Mouse (Mus musculus): ENCODE data around the gene Tcap. TPM values are rescaled to one million over a fixed set of nuclear protein-coding genes. Genes with fewer than 3 reads are reported as not detected.

The Tcap gene
- polyA plus RNA-seq, 1 experiment from 2014 or later, result 86.0 TPM

- H3K27me3 ChIP-seq (ENCODE audit: insufficient read depth, poor library complexity, severe bottlenecking), result peaks cover 22% of the 10 kb centered on the region
- H3K4me1 ChIP-seq, result peaks cover 61% of the 10 kb centered on the region
- peak within 1 kb of the TSS; percentile 95 for H3K27ac ChIP-seq
- H3K9me3 ChIP-seq, result no peaks in the 10 kb centered on the region
- peaks cover 4% of the 10 kb centered on the region; the same call in 1 of the 2 replicates for H3K36me3 ChIP-seq
- under 1% methylated on average over 60 of the region's 60 CpGs for WGBS
- peak; percentile 95 for DNase-seq (ENCODE audit: low spot score)
- H3K4me3 ChIP-seq, result peak within 1 kb of the TSS; percentile 84
Measured at GRCm38 (mm10) chr11:98358161-98359083, 25.2 kb upstream of the Tcap start, which contains the start of gene Stard3. TSS of gene Stard3 (plus strand) at chr11:98358368.

- no peak overlapping the region; the same call in 1 of the 2 replicates for H3K4me3 ChIP-seq
- H3K36me3 ChIP-seq, result peaks cover 4% of the 10 kb centered on the region; the same call in 1 of the 2 replicates
- H3K9me3 ChIP-seq, result no peaks in the 10 kb centered on the region
Measured at GRCm38 (mm10) chr11:98360866-98361521, 22.6 kb upstream of the Tcap start.

GRCm38 (mm10) chr11:98363817-98364216 is 19.8 kb upstream of the Tcap start:
- no peak for DNase-seq (ENCODE audit: low spot score)
- peaks cover 68% of the 10 kb centered on the region for H3K4me1 ChIP-seq

More at GRCm38 (mm10) chr11:98360866-98361521, 22.6 kb upstream of the Tcap start:
- Histone ChIP-seq H3K27me3 (ENCODE audit: insufficient read depth, poor library complexity, severe bottlenecking) (no peaks in the 10 kb centered on the region), H3K4me1 (peaks cover 63% of the 10 kb centered on the region), H3K27ac (0 out of 2 replicates have a peak overlapping the region, but pooled peaks have one; percentile 4)
- no peak for DNase-seq (ENCODE audit: low spot score)
- WGBS, result 70% methylated on average over 9 of the region's 9 CpGs

GRCm38 (mm10) chr11:98364410-98364809 is 19.2 kb upstream of the Tcap start:
- H3K9me3 ChIP-seq, result no peaks in the 10 kb centered on the region
- peaks cover 11% of the 10 kb centered on the region; the same call in 1 of the 2 replicates for H3K36me3 ChIP-seq
- DNase-seq (ENCODE audit: low spot score), result no peak
- no peak overlapping the region for H3K4me3 ChIP-seq
- H3K4me1 ChIP-seq, result peaks cover 68% of the 10 kb centered on the region
- 89% methylated on average over 5 of the region's 5 CpGs for WGBS
- H3K27ac ChIP-seq, result no peak overlapping the region
- H3K27me3 ChIP-seq (ENCODE audit: insufficient read depth, poor library complexity, severe bottlenecking), result no peaks in the 10 kb centered on the region

More at GRCm38 (mm10) chr11:98363817-98364216, 19.8 kb upstream of the Tcap start:
- H3K4me3 ChIP-seq, result no peak overlapping the region
- no peak overlapping the region for H3K27ac ChIP-seq
- no peaks in the 10 kb centered on the region for H3K27me3 ChIP-seq (ENCODE audit: insufficient read depth, poor library complexity, severe bottlenecking)
- 77% methylated on average over 5 of the region's 5 CpGs for WGBS
- H3K36me3 ChIP-seq, result peaks cover 11% of the 10 kb centered on the region; the same call in 1 of the 2 replicates
- no peaks in the 10 kb centered on the region for H3K9me3 ChIP-seq

GRCm38 (mm10) chr11:98366290-98366689 is 17.3 kb upstream of the Tcap start:
- Histone ChIP-seq H3K4me3 (0 out of 2 replicates have a peak overlapping the region, but pooled peaks have one; percentile 12), H3K36me3 (peaks cover 11% of the 10 kb centered on the region; the same call in 1 of the 2 replicates), H3K27me3 (ENCODE audit: insufficient read depth, poor library complexity, severe bottlenecking) (no peaks in the 10 kb centered on the region), H3K4me1 (peaks cover 69% of the 10 kb centered on the region), H3K9me3 (no peaks in the 10 kb centered on the region), H3K27ac (peak overlapping the region; percentile 44; the same call in 1 of the 2 replicates)
- DNase-seq (ENCODE audit: low spot score), result no peak
- 68% methylated on average over 10 of the region's 10 CpGs for WGBS

GRCm38 (mm10) chr11:98367171-98367862 is 16.3 kb upstream of the Tcap start:
- no peak for DNase-seq (ENCODE audit: low spot score)
- Histone ChIP-seq H3K4me1 (peaks cover 69% of the 10 kb centered on the region), H3K9me3 (no peaks in the 10 kb centered on the region), H3K4me3 (peak overlapping the region; percentile 12; the same call in 1 of the 2 replicates), H3K36me3 (0 out of 2 replicates have a peak, but pooled peaks cover 7% of the 10 kb centered on the region), H3K27ac (peak overlapping the region; percentile 77), H3K27me3 (ENCODE audit: insufficient read depth, poor library complexity, severe bottlenecking) (no peaks in the 10 kb centered on the region)
- 65% methylated on average over 10 of the region's 10 CpGs for WGBS

- H3K27ac ChIP-seq, result peak overlapping the region; percentile 77
- no peaks in the 10 kb centered on the region for H3K9me3 ChIP-seq
- DNase-seq (ENCODE audit: low spot score), result no peak
- 60% methylated on average over 7 of the region's 7 CpGs for WGBS
- H3K27me3 ChIP-seq (ENCODE audit: insufficient read depth, poor library complexity, severe bottlenecking), result no peaks in the 10 kb centered on the region
- H3K4me1 ChIP-seq, result peaks cover 71% of the 10 kb centered on the region
- 0 out of 2 replicates have a peak overlapping the region, but pooled peaks have one; percentile 12 for H3K4me3 ChIP-seq
- 0 out of 2 replicates have a peak, but pooled peaks cover 7% of the 10 kb centered on the region for H3K36me3 ChIP-seq
Measured at GRCm38 (mm10) chr11:98367863-98368186, 15.8 kb upstream of the Tcap start.

- Histone ChIP-seq H3K27ac (peak overlapping the region; percentile 47; the same call in 1 of the 2 replicates), H3K9me3 (no peaks in the 10 kb centered on the region), H3K36me3 (0 out of 2 replicates have a peak, but pooled peaks cover 7% of the 10 kb centered on the region), H3K4me3 (no peak overlapping the region), H3K27me3 (ENCODE audit: insufficient read depth, poor library complexity, severe bottlenecking) (no peaks in the 10 kb centered on the region), H3K4me1 (peaks cover 78% of the 10 kb centered on the region)
- DNase-seq (ENCODE audit: low spot score), result no peak
- 68% methylated on average over 6 of the region's 6 CpGs for WGBS
Measured at GRCm38 (mm10) chr11:98369337-98369736, 14.3 kb upstream of the Tcap start.

- Histone ChIP-seq H3K4me1 (peaks cover 90% of the 10 kb centered on the region), H3K4me3 (no peak overlapping the region), H3K9me3 (no peaks in the 10 kb centered on the region), H3K36me3 (peaks cover 18% of the 10 kb centered on the region), H3K27ac (peak overlapping the region; percentile 81; the same call in 1 of the 2 replicates), H3K27me3 (ENCODE audit: insufficient read depth, poor library complexity, severe bottlenecking) (no peaks in the 10 kb centered on the region)
- no peak for DNase-seq (ENCODE audit: low spot score)
- 85% methylated on average over 2 of the region's 2 CpGs for WGBS
Measured at GRCm38 (mm10) chr11:98370588-98370987, 13.0 kb upstream of the Tcap start.

GRCm38 (mm10) chr11:98371556-98372240 is 11.9 kb upstream of the Tcap start:
- WGBS, result 30% methylated on average over 10 of the region's 10 CpGs
- Histone ChIP-seq H3K27me3 (ENCODE audit: insufficient read depth, poor library complexity, severe bottlenecking) (no peaks in the 10 kb centered on the region), H3K4me1 (peaks cover 89% of the 10 kb centered on the region), H3K9me3 (no peaks in the 10 kb centered on the region), H3K27ac (peak overlapping the region; percentile 81), H3K4me3 (peak overlapping the region; percentile 39), H3K36me3 (peaks cover 23% of the 10 kb centered on the region)
- no peak for DNase-seq (ENCODE audit: low spot score)

- Histone ChIP-seq H3K27me3 (ENCODE audit: insufficient read depth, poor library complexity, severe bottlenecking) (no peaks in the 10 kb centered on the region), H3K9me3 (no peaks in the 10 kb centered on the region), H3K4me3 (peak overlapping the region; percentile 39), H3K27ac (peak overlapping the region; percentile 81), H3K36me3 (peaks cover 29% of the 10 kb centered on the region), H3K4me1 (peaks cover 90% of the 10 kb centered on the region)
- no peak for DNase-seq (ENCODE audit: low spot score)
- WGBS, result 5% methylated on average over 2 of the region's 2 CpGs
Measured at GRCm38 (mm10) chr11:98372406-98372805, 11.2 kb upstream of the Tcap start.

- Histone ChIP-seq H3K36me3 (peaks cover 38% of the 10 kb centered on the region), H3K27ac (peak overlapping the region; percentile 81), H3K9me3 (no peaks in the 10 kb centered on the region), H3K4me3 (peak overlapping the region; percentile 39; the same call in 1 of the 2 replicates), H3K4me1 (peaks cover 92% of the 10 kb centered on the region), H3K27me3 (ENCODE audit: insufficient read depth, poor library complexity, severe bottlenecking) (no peaks in the 10 kb centered on the region)
- no peak for DNase-seq (ENCODE audit: low spot score)
- WGBS, result 83% methylated on average over 6 of the region's 6 CpGs
Measured at GRCm38 (mm10) chr11:98373244-98373643, 10.4 kb upstream of the Tcap start.
